Mouse (Mus musculus): ENCODE measurements around the gene Cers5. TPM values are rescaled to one million over a fixed set of nuclear protein-coding genes. Genes with fewer than 3 reads are reported as not detected.

Cers5 gene
- polyA plus RNA-seq, 2 experiments: 75.1 to 84.9 TPM

GRCm38 (mm10) chr15:99726549-99726948, 46.1 kb downstream of the Cers5 start:
- Histone ChIP-seq H3K36me3 (ENCODE audit: control insufficient read depth, insufficient read depth, low read length) (peaks cover 27% of the 10 kb centered on the region), H3K4me2 (replicated peaks; ENCODE audit: low read depth, low read length, severe bottlenecking) (peak overlapping the region; percentile 65), H3K9ac (ENCODE audit: low read depth, low read length, severe bottlenecking) (peak overlapping the region; percentile 91), H3K27me3 (ENCODE audit: control insufficient read depth, insufficient read depth, low read length) (no peaks in the 10 kb centered on the region), H3K27ac (replicated peaks; ENCODE audit: low read depth, low read length) (no peak overlapping the region; the same call in 1 of the 2 replicates), H3K4me1 (ENCODE audit: control insufficient read depth, insufficient read depth, low read length) (peaks cover 13% of the 10 kb centered on the region), H3K4me3 (replicated peaks; ENCODE audit: low read length) (peak overlapping the region; percentile 95), H3K9me3 (ENCODE audit: control insufficient read depth, low read length) (no peaks in the 10 kb centered on the region)
- DNase-seq (ENCODE audit: low spot score): no peak
- ATAC-seq (ENCODE audit: low FRiP score, low read depth): no peak
- TF ChIP-seq POLR2A (IDR thresholded peaks at IDR 0.05; ENCODE audit: borderline replicate concordance, extremely low read depth, insufficient read depth, insufficient read length): no peak
- 78% methylated on average over 2 of the region's 2 CpGs for WGBS

DNA sequence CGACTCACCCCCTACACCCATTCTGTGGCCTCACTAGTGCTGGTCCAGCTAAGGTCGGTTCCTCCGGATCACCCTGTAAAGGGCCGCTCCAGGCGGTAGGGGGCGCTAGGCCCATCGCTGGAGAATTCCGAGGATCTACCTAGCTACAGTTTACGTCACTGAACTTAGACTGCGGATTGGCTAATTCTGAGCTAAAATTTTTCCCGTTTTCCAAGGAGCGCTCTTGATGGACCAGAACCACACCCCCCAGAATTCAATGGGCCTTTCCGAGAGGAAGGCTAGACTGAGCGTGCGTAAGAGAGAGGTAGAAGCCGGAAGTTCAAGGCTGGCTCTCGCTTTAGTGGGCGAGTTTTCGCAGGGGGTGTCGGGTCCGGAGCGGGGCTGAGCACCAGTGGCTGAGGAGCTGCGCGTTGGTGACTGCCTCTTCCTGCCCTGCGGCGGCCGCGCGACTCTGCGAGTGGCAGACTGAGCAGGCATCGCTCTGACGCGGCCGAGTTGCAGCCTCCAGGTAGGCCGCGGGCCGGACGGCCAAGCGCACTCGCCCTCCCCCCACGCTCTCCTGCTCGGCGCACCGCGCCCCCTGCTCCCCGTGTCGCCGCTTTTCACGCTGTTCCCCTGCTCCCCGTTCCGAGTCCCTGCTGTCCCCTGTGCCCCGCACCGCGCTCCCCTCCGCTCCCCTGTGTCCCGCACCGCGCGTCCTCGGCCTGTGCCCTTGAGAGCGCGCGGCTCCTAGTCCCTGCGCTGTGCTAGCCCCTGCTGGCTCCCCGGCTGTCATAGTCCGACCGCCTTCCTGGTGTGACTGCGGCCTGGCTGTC, 47.1 kb downstream of the Cers5 start, which contains the start of gene Cox14:
Gene Cox14, plus strand, starts transcription at position 278 of the 815 bp plus-strand sequence.
- Histone ChIP-seq H3K27ac (replicated peaks; ENCODE audit: low read depth, low read length) (peak within 1 kb of the TSS; percentile 89), H3K4me2 (replicated peaks; ENCODE audit: low read depth, low read length, severe bottlenecking) (peak within 1 kb of the TSS; percentile 74), H3K9me3 (ENCODE audit: control insufficient read depth, low read length) (no peaks in the 10 kb centered on the region), H3K36me3 (ENCODE audit: control insufficient read depth, insufficient read depth, low read length) (peaks cover 34% of the 10 kb centered on the region), H3K4me3 (replicated peaks; ENCODE audit: low read length) (peak within 1 kb of the TSS; percentile 95), H3K9ac (ENCODE audit: low read depth, low read length, severe bottlenecking) (peak within 1 kb of the TSS; percentile 91), H3K4me1 (ENCODE audit: control insufficient read depth, insufficient read depth, low read length) (peaks cover 13% of the 10 kb centered on the region), H3K27me3 (ENCODE audit: control insufficient read depth, insufficient read depth, low read length) (no peaks in the 10 kb centered on the region)
- under 1% methylated on average over 53 of the region's 68 CpGs for WGBS
- ATAC-seq (ENCODE audit: low FRiP score, low read depth) (peak; percentile 96), DNase-seq (ENCODE audit: low spot score) (peak; percentile 98)
- peak; percentile 57; the same call in 1 of the 2 replicates for TF ChIP-seq POLR2A (IDR thresholded peaks at IDR 0.05; ENCODE audit: borderline replicate concordance, extremely low read depth, insufficient read depth, insufficient read length)

- DNase-seq (ENCODE audit: low spot score): peak; percentile 84
- no peak for ATAC-seq (ENCODE audit: low FRiP score, low read depth)
- WGBS: 15% methylated on average over 16 of the region's 16 CpGs
- Histone ChIP-seq H3K9me3 (ENCODE audit: control insufficient read depth, low read length) (no peaks in the 10 kb centered on the region), H3K4me2 (replicated peaks; ENCODE audit: low read depth, low read length, severe bottlenecking) (peak overlapping the region; percentile 74), H3K9ac (ENCODE audit: low read depth, low read length, severe bottlenecking) (peak overlapping the region; percentile 42; the same call in 1 of the 2 replicates), H3K27ac (replicated peaks; ENCODE audit: low read depth, low read length) (peak overlapping the region; percentile 46), H3K27me3 (ENCODE audit: control insufficient read depth, insufficient read depth, low read length) (no peaks in the 10 kb centered on the region), H3K36me3 (ENCODE audit: control insufficient read depth, insufficient read depth, low read length) (peaks cover 31% of the 10 kb centered on the region), H3K4me3 (replicated peaks; ENCODE audit: low read length) (peak overlapping the region; percentile 95), H3K4me1 (ENCODE audit: control insufficient read depth, insufficient read depth, low read length) (peaks cover 13% of the 10 kb centered on the region)
- TF ChIP-seq POLR2A (IDR thresholded peaks at IDR 0.05; ENCODE audit: borderline replicate concordance, extremely low read depth, insufficient read depth, insufficient read length): no peak
Measured at GRCm38 (mm10) chr15:99724292-99725021, 48.2 kb downstream of the Cers5 start.

GRCm38 (mm10) chr15:99723515-99724291, 49.0 kb downstream of the Cers5 start:
- H3K27me3 ChIP-seq (ENCODE audit: control insufficient read depth, insufficient read depth, low read length): no peaks in the 10 kb centered on the region
- DNase-seq (ENCODE audit: low spot score) (no peak), ATAC-seq (ENCODE audit: low FRiP score, low read depth) (no peak)
- 32% methylated on average over 11 of the region's 11 CpGs for WGBS
- peak overlapping the region; percentile 46 for H3K27ac ChIP-seq (replicated peaks; ENCODE audit: low read depth, low read length)
- H3K9ac ChIP-seq (ENCODE audit: low read depth, low read length, severe bottlenecking): peak overlapping the region; percentile 31; the same call in 1 of the 2 replicates
- no peak for TF ChIP-seq POLR2A (IDR thresholded peaks at IDR 0.05; ENCODE audit: borderline replicate concordance, extremely low read depth, insufficient read depth, insufficient read length)
- no peaks in the 10 kb centered on the region for H3K9me3 ChIP-seq (ENCODE audit: control insufficient read depth, low read length)
- H3K4me2 ChIP-seq (replicated peaks; ENCODE audit: low read depth, low read length, severe bottlenecking): peak overlapping the region; percentile 74
- H3K36me3 ChIP-seq (ENCODE audit: control insufficient read depth, insufficient read depth, low read length): peaks cover 23% of the 10 kb centered on the region
- 0 out of 2 replicates have a peak overlapping the region, but pooled peaks have one; percentile 95 for H3K4me3 ChIP-seq (replicated peaks; ENCODE audit: low read length)
- peaks cover 13% of the 10 kb centered on the region for H3K4me1 ChIP-seq (ENCODE audit: control insufficient read depth, insufficient read depth, low read length)
